8 mouse cellular contexts compared by ENCODE assay signal in genomic region chr9:96258478-96258877, GRCm38 (mm10).
DNase-seq lines count a peak whose midpoint lies in the region; ATAC-seq lines count a peak whose summit lies in the region.

No protein-coding gene starts in this region.

- no peak overlapping the region for H3K9ac ChIP-seq in forebrain, embryonic 16.5 days (replicated peaks; ENCODE audit: low read depth, low read length)
- no peak overlapping the region for H3K9ac ChIP-seq in limb, embryonic 12.5 days (replicated peaks)
- H3K9ac ChIP-seq in neural tube, embryonic 13.5 days = no peak overlapping the region

- DNase-seq in ES-CJ7 (ENCODE audit: low read depth, low spot score) (peak; percentile 55), ZHBTc4 (ENCODE audit: low read depth, low spot score) (peak; percentile 64)
- no peak for DNase-seq in cerebellum, postnatal 36 days
- DNase-seq in layer of hippocampus, postnatal 25 days (ENCODE audit: extremely low spot score in 1 of 2, low spot score in 1 of 2) = no peak
- DNase-seq in thymus, postnatal 36 days = no peak

- ATAC-seq in forebrain, embryonic 16.5 days = peak; percentile 39
- no peak for ATAC-seq in limb, embryonic 12.5 days (ENCODE audit: insufficient number of reproducible peaks, insufficient read depth, low FRiP score, low TSS enrichment, low read depth)
- no peak for ATAC-seq in neural tube, embryonic 13.5 days (ENCODE audit: low read depth)

- peaks cover 6% of the 10 kb centered on the region; the same call in 1 of the 2 replicates for H3K4me1 ChIP-seq in forebrain, embryonic 16.5 days (replicated peaks; ENCODE audit: control insufficient read depth, insufficient read depth, low read length)
- peaks cover 10% of the 10 kb centered on the region for H3K4me1 ChIP-seq in limb, embryonic 12.5 days (replicated peaks)
- peaks cover 13% of the 10 kb centered on the region for H3K4me1 ChIP-seq in neural tube, embryonic 13.5 days (replicated peaks)

- H3K4me2 ChIP-seq in forebrain, embryonic 16.5 days (ENCODE audit: low read length) = no peak overlapping the region
- peak overlapping the region; percentile 64 for H3K4me2 ChIP-seq in limb, embryonic 12.5 days
- peak overlapping the region; percentile 68 for H3K4me2 ChIP-seq in neural tube, embryonic 13.5 days

- no peak overlapping the region for H3K4me3 ChIP-seq in forebrain, embryonic 16.5 days (replicated peaks; ENCODE audit: low read length)
- peak overlapping the region; percentile 50; the same call in 1 of the 2 replicates for H3K4me3 ChIP-seq in limb, embryonic 12.5 days (replicated peaks)
- peak overlapping the region; percentile 47; the same call in 1 of the 2 replicates for H3K4me3 ChIP-seq in neural tube, embryonic 13.5 days

- WGBS in forebrain, embryonic 16.5 days = 6% methylated on average over 6 of the region's 6 CpGs
- WGBS in limb, embryonic 12.5 days = 21% methylated on average over 6 of the region's 6 CpGs
- 10% methylated on average over 6 of the region's 6 CpGs for WGBS in neural tube, embryonic 13.5 days

- no peak overlapping the region for H3K27ac ChIP-seq in forebrain, embryonic 16.5 days (ENCODE audit: low read length)
- peak overlapping the region; percentile 47 for H3K27ac ChIP-seq in limb, embryonic 12.5 days
- H3K27ac ChIP-seq in neural tube, embryonic 13.5 days (replicated peaks) = no peak overlapping the region

- no peaks in the 10 kb centered on the region for H3K36me3 ChIP-seq in forebrain, embryonic 16.5 days (ENCODE audit: control insufficient read depth, insufficient read depth)
- H3K36me3 ChIP-seq in limb, embryonic 12.5 days = no peaks in the 10 kb centered on the region
- H3K36me3 ChIP-seq in neural tube, embryonic 13.5 days = no peaks in the 10 kb centered on the region

- H3K9me3 ChIP-seq in forebrain, embryonic 16.5 days (ENCODE audit: control insufficient read depth, low read length) = no peaks in the 10 kb centered on the region
- H3K9me3 ChIP-seq in limb, embryonic 12.5 days = no peaks in the 10 kb centered on the region
- no peaks in the 10 kb centered on the region for H3K9me3 ChIP-seq in neural tube, embryonic 13.5 days

- H3K27me3 ChIP-seq in forebrain, embryonic 16.5 days (replicated peaks; ENCODE audit: control insufficient read depth, insufficient read depth, low read length) = no peaks in the 10 kb centered on the region
- no peaks in the 10 kb centered on the region for H3K27me3 ChIP-seq in limb, embryonic 12.5 days
- no peaks in the 10 kb centered on the region for H3K27me3 ChIP-seq in neural tube, embryonic 13.5 days

Comparison
In these comparisons a context has a peak if more than half of its experiments do, and no peak if none do; other contexts are left out.
1. DNase-seq: peak in ES-CJ7 (single experiment) and ZHBTc4 (single experiment); none in cerebellum, postnatal 36 days (0 of 2), layer of hippocampus, postnatal 25 days (0 of 2) and thymus, postnatal 36 days (0 of 2).